Mouse (Mus musculus): ENCODE data around the gene Csf3.

Gene Csf3

DNA sequence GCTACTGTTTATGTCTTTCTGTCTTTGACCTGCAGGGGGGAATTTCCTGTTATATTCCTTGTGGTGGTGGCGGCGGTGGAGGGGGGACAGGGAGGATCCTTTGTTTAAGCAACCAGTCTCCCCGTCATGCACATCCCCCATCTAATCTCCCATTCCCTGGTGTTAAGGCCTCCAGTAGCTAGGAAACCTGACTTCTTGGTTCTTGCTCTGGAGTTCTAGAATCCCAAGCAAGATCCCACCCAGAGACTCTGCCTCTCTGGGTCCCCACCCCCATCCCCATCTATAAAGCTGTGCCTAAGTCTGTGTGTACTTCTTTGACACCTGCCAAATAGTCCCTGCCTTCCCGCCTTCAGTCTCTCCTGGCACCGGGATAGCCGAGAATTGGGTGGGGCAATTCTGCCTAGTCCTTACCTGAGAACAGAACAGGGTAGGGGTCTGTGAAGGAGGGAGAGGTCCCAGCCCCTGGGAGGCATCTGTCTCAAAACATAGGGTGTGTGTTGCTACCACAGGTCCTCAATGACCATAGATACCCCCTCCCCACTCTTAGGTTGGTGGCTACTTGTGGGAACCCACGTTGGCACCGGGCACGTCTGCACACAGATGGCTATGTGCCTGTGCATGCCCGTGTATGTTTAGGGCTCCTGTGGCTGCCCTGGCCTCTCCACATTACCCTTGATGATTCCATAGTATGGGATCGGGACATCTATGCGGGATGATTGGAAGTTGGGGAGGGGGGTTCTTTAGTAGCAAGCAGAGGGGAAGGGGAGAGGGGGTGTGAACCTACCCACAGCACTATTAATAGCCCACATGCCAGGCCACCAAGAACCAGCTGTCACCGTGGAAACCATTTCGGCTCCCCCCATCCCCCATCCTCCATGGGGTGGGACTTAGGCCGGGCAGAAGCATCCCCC is 47.7 kb downstream of the Csf3 start:
- DNase-seq (ENCODE audit: low read depth), result no peak

DNA sequence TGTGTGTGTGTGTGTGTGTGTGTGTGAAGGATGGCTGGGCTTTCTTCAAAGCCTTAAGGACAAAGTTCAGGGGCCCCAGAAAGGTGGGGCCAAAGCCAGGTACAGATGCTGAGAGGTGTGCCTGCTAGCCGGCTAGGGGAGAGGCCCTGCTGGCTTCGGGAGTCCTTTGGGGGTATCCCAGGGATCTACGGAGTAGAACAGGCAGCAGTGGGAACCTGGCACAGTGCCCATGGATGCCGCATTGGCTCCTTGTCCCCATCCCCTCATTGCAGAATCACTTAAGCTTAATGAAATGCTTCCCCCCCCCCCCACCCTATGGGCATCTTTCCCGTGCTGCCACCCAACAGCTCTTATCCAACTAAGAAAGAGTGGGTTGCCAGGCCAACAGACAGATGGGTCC is 48.7 kb downstream of the Csf3 start:
- DNase-seq (ENCODE audit: low read depth), result no peak

DNA sequence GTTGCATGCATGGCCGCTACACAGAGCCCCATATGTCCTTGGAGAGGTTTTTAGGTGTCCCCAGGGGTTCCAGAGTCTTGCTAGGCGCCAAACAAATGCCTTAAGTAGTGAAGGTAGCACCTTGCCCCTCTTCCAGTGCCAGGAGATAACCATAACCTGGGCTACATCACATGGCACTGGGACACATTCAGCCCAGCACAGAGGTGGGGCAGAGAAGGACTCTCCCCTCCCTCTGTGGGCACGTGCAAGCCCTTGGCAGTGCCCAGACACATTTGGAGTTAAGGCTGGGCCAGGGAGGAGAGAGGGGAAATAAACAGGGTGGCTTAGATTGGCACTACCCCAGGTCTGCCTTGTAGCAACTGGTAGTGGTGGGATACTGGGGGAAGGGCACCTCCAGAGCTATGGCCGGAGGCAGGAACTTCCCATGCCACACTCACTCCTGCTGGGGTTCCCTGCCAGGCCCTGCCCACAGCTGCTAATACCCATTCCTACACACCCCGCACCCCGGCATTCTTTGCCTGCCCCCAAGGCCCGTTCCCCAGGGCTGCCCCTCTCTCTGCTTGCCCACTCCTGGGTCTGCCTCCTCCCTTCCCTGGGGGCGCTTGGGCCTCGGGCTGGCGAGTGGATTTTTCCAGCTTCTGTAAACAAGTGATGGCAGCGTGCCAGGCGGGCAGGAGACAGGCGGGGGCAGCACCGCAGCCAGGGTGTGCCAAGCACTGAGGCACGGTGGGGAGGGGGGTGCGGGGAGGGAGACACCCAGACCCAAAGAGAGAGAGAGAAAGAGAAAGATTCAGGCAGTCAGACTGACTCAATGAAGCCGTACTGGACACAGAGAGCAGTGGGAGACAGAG is 49.5 kb downstream of the Csf3 start:
- DNase-seq (ENCODE audit: low read depth), result no peak

DNA sequence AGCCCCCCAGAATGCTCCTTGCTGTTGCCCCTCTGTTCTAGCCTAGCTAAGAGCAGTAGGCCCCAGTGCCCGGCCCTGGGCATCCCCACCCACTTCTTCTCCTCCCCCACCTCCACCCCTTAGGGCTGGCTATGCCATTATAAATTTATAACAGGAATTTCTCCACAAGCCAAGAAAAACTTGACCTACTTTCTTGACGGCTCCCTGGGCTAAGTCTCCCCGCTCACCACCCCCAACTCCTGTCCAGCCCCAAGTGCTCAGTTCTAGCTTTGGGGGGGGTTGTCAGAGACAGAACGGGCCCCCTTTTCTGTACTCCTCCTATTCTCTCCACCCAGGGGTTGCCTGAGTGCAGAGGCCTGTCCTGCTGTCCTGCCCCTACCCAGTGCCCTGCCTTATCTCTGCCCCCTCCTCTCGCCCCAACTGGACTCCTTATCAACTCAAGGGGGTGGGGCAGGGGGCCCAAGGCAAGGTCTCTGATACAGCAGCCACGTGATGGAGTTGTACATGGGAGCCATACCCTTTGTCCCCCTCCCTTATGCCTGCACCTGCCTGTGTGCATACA is 50.2 kb downstream of the Csf3 start:
- DNase-seq (ENCODE audit: low read depth), result no peak

DNA sequence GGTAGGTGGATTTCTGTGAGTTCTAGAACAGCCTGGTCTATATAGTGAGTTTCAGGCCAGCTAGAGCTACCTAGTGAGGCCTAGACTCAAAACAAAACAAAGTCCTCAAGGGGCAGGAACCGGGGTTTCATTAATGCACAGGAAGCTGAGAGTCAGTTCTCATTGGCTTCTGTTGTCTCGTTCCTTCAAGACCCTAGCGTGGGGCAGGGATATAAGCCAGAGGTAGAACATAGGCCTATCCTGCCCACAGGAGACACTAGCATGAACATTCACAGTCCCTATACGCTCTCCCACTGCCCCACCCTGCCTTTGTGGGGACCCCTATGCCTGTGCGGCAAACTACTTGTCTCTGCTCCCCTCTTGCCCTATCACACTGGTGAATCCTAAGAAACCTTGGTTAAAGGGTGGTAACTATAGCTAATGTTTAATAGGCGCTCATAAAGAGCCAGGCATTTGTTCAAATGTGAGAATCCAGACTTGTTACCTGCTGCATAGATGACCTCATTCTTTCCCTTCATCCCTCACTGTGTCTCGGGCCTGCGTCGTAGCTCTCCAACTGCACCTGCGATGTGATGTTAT is 51.6 kb downstream of the Csf3 start:
- DNase-seq (ENCODE audit: low read depth), result no peak
